Comparison of ENCODE assay signal across 7 mouse cellular contexts in genomic region chr5:121398146-121398964, GRCm38 (mm10). TPM values are rescaled to one million over a fixed set of nuclear protein-coding genes. Genes with fewer than 3 reads are reported as not detected.
A peak's percentile ranks its signal among the peaks of the same experiment; 100 is the strongest.
DNase-seq lines count a peak whose midpoint lies in the region; ATAC-seq lines count a peak whose summit lies in the region.

No protein-coding gene starts in this region.

- H3K4me2 ChIP-seq in hindbrain, embryonic 12.5 days (replicated peaks): peak overlapping the region; percentile 96

- peak overlapping the region; percentile 88 for H3K9ac ChIP-seq in hindbrain, embryonic 12.5 days

- no peaks in the 10 kb centered on the region for H3K27me3 ChIP-seq in hindbrain, embryonic 12.5 days

- peaks cover 15% of the 10 kb centered on the region for H3K4me1 ChIP-seq in hindbrain, embryonic 12.5 days

- H3K27ac ChIP-seq in hindbrain, embryonic 12.5 days: peak overlapping the region; percentile 40

- peaks cover 4% of the 10 kb centered on the region; the same call in 1 of the 2 replicates for H3K36me3 ChIP-seq in hindbrain, embryonic 12.5 days

- no peaks in the 10 kb centered on the region for H3K9me3 ChIP-seq in hindbrain, embryonic 12.5 days (replicated peaks)

- peak overlapping the region; percentile 79 for H3K4me3 ChIP-seq in hindbrain, embryonic 12.5 days

- WGBS in hindbrain, embryonic 12.5 days: under 1% methylated on average over 67 of the region's 67 CpGs

- DNase-seq in right cerebral cortex, postnatal 14 days: peak; percentile 54
- DNase-seq in right cerebral cortex, adult 18-20 months: no peak
- peak; percentile 73 for DNase-seq in embryo, embryonic 10.5 days (ENCODE audit: low spot score)
- DNase-seq in adrenal gland, postnatal 25 days: no peak
- DNase-seq in thymus, postnatal 36 days: no peak

- ATAC-seq in hindbrain, embryonic 12.5 days (ENCODE audit: low FRiP score): peak; percentile 81
- ATAC-seq in megakaryocyte progenitor cell, adult 5-6 weeks (replicated peaks; ENCODE audit: poor library complexity): peak; percentile 1; the same call in 1 of the 2 replicates

RNA-seq across cellular contexts. Expression of gene Naa25, which starts 0.6 kb away (rescaled TPM):
- 42.7 and 43.3 TPM in 2 replicates for polyA plus RNA-seq in hindbrain, embryonic 12.5 days (2016; fragmentation: Nextera tagmentation; extraction: Ambion mirVana)
- 35.9 and 39.7 TPM in 2 replicates for total RNA-seq in megakaryocyte progenitor cell, adult 5-6 weeks (2015)
- total RNA-seq in megakaryocyte progenitor cell, adult 5-6 weeks (2017): 66.4 and 80.6 TPM in 2 replicates
- total RNA-seq in adrenal gland, postnatal 25 days (2021): 35.2 and 38.6 TPM in 2 replicates

RNA-seq across cellular contexts. Expression of gene Trafd1, which starts 12.9 kb away (rescaled TPM):
- 115 and 116 TPM in 2 replicates for polyA plus RNA-seq in hindbrain, embryonic 12.5 days (2016; fragmentation: Nextera tagmentation; extraction: Ambion mirVana)
- 29.1 and 36.4 TPM in 2 replicates for total RNA-seq in megakaryocyte progenitor cell, adult 5-6 weeks (2015)
- 37.5 and 38.5 TPM in 2 replicates for total RNA-seq in megakaryocyte progenitor cell, adult 5-6 weeks (2017)
- 28.1 and 50.7 TPM in 2 replicates for total RNA-seq in adrenal gland, postnatal 25 days (2021)

RNA-seq across cellular contexts. Expression of gene Tmem116, which starts 53.3 kb away (rescaled TPM):
- 1.4 and 1.8 TPM in 2 replicates for polyA plus RNA-seq in hindbrain, embryonic 12.5 days (2016; fragmentation: Nextera tagmentation; extraction: Ambion mirVana)
- 0.34 TPM in 1 of 2 replicates, not detected in the other for total RNA-seq in megakaryocyte progenitor cell, adult 5-6 weeks (2015)
- total RNA-seq in megakaryocyte progenitor cell, adult 5-6 weeks (2017): 0.34 and 0.42 TPM in 2 replicates
- 5.5 and 8.1 TPM in 2 replicates for total RNA-seq in adrenal gland, postnatal 25 days (2021)

RNA-seq across cellular contexts. Expression of gene Erp29, which starts 54.0 kb away (rescaled TPM):
- polyA plus RNA-seq in hindbrain, embryonic 12.5 days (2016; fragmentation: Nextera tagmentation; extraction: Ambion mirVana): 139 and 145 TPM in 2 replicates
- total RNA-seq in megakaryocyte progenitor cell, adult 5-6 weeks (2015): 225 and 238 TPM in 2 replicates
- 1,016 and 1,033 TPM in 2 replicates for total RNA-seq in megakaryocyte progenitor cell, adult 5-6 weeks (2017)
- total RNA-seq in adrenal gland, postnatal 25 days (2021): 96.8 and 103 TPM in 2 replicates

Comparison
In these comparisons a context has a peak if more than half of its experiments do, and no peak if none do; other contexts are left out.
1. DNase-seq: peak in right cerebral cortex, postnatal 14 days (single experiment) and embryo, embryonic 10.5 days (single experiment); none in right cerebral cortex, adult 18-20 months (single experiment), adrenal gland, postnatal 25 days (single experiment) and thymus, postnatal 36 days (0 of 2).